Mouse (Mus musculus) cerebellum, adult 11 months (tissue): ENCODE measurements around the gene Catip.
"Not testable (repeated sequence)": the region's sequence is repeated elsewhere in the genome, so short reads cannot be mapped to it uniquely, and the experiment has no call there.

Source experiments
- DNase-seq: peaks from one replicate; pipeline ENCODE4 v3.0.0; 2022

Gene Catip

GRCm38 (mm10) chr1:74385531-74385930 lies 23.6 kb downstream of the Catip start:
- no peak for DNase-seq

DNA sequence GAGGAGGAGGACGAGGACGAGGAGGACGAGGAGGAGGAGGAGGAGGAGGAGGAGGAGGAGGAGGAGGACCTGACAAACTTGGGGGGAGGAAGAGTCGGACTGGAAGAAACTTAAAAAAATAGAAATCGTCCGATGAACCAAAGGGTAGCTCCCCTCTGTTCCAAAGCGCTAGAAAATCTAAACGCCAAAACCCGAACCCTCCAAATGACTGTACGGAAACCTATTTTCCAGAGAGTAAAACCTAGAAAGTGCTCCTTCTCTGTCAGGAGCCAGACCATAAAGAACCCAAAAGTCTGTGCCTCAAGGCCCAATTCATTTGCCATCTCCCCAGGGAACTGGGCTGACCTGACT lies 24.4 kb downstream of the Catip start:
- DNase-seq: no peak

- peak; percentile 91 for DNase-seq
These were observed 24.9 kb downstream of the Catip start for GRCm38 (mm10) chr1:74386714-74387385.

GRCm38 (mm10) chr1:74387386-74387988 lies 25.6 kb downstream of the Catip start:
- no peak for DNase-seq

DNA sequence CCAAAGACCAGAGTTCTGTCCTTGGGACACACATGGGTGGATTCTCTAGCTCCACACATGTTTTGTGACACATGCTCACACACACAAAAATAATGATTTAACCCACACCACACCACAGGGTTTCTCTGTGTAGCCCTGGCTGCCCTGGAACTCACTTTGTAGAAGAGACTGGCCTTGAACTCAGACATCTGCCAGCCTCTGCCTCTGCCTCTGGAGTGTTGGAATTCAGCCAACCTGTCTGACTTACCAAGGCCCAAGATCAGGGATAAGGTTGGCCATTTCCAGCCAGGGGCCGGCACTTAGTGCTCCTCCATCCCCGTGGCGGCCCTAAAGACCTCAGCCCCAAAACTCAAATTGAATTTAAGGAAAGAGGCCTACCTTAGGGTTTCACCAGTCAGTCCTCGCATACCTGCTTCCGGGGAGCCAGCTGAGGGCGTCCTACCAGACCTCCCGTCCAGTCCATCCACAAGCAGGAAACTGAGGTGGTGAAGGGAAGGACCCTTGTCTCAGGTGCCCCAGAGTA lies 26.6 kb downstream of the Catip start:
- DNase-seq: no peak

DNA sequence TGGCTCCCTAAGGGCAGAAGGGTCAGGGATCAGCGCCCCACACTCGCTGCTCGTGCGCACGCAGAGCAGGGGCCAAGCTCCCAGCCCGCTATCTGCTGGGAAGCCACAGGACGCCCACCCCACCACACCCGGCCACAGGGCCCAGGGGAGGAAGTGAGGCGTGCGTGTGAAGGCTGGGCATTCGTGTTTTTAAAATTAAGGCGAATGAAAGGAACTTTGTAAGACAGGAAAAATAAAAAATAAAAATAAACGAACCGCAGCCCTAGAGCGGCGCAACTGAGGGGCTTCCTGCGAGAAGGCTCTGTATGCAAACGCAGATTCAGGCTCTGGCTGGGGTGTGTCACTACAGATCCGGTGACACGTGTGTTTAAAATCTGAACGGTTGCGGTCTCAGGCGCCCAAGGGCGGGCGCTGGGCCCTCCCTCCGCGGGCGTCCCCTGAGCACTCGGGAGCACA lies 28.0 kb downstream of the Catip start:
- no peak for DNase-seq

GRCm38 (mm10) chr1:74390287-74390906 lies 28.5 kb downstream of the Catip start:
- peak; percentile 53 for DNase-seq

DNA sequence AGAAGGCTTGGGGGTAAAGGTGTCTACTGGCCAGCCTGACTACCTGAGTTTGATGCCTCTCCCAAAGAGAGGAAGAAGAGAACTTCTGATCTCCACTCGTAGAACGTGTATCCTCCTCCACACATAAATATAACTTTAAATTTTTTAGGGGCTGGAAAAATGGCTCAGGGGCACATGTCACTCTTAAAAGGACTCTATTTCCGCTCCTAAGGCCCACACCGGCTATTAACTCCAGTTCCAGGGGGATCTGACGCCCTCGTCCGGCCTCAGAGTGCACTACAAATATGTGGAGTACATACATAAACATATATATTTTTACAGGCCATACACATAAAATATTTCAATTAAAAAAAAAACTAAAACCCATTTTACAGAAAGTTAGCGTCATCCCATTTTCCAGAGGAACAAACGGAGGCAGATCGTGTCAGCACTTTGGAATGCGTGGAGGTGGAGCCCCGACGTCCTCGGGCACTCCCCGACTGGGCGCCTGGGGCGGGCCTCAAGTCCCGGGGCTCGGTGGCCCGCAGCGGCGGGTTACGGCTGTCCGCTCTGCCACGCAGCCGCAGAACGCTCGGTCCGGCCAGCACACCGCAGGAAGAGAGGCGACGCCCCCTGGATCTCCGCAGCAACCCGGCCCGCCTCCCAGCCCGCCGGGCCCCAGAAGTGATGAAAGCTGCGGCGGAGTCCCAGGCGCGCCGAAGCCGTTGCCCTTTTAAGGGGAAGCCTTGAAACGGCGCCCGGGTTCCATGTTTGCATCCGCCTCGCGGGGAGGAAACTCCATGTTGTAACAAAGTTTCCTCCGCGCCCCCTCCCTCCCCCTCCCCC lies 29.2 kb downstream of the Catip start, which contains the start of gene Ctdsp1:
Ctdsp1 (plus strand) TSS at position 586 of the 825 bp plus-strand sequence.
- peak; percentile 95 for DNase-seq

DNA sequence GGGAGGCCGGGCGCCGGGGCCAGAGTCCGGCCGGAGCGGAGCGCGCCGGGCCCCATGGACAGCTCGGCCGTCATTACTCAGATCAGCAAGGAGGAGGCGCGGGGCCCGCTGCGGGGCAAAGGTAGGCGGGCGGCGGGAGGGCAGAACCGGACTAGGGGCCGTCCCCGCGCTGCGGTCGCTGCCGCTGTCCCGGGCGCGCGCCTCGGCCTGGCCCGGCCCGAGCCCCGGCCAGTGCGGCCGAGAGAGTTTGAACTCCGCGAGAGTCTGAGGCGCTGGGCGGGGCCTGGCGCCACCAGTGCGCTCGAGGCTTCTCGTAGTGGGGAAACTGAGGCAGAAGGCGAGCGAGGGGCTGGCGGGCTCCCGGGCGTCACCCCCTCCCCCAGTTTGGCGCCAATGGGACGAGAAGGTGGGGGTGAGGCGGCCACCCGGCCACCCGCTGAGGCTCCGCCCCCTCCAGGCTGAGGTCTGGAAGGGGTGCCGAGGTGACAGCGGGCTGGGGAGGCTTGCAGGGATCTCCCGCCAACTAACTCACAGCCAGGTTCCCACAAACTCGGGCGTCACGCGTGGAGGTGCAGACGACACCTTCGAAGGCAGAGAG lies 30.0 kb downstream of the Catip start:
- DNase-seq: peak; percentile 74

DNA sequence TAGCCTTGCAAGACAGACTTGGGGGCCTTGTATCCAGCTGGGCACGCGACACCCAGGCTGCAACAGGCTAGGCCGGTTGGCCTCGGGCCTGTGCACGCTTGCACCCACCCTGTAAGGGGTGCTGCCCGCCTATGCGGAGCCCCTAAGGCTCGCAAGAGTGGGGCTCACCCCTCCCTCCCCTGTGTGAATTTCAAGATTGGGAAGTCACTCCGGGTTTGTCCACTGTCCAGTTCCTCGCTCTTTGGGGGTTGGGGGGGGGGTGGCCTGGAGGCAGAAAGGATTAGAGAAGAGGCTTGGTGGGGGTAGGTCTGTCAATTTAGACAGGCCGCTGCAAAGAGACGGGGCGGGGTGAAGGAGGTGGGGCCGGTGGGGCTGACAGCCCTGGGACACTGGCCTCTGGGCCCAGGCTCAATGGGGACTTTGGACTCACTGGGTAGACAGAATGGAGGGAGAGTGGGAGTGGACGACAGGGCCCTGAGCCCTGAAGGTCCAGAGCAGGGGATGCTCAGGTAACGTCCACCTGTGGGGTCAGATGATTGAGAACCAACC lies 30.6 kb downstream of the Catip start:
- DNase-seq: no peak

DNA sequence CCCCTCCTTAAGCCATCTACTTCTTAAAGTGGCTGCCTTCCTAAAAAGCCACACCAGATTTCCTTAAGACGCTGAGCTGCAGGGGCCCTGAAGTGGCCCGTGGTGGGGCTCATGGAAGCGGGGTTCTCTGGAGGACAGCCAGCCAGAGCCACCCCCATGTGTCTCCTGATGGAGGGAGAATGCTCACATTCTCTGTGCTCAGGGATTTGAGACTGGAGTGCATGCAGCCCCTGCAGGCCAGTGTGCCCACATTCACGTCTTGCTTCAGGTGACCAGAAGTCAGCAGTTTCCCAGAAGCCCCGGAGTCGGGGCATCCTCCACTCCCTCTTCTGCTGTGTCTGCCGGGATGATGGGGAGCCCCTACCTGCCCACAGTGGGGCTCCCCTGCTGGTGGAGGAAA lies 31.1 kb downstream of the Catip start:
- DNase-seq: no peak

DNA sequence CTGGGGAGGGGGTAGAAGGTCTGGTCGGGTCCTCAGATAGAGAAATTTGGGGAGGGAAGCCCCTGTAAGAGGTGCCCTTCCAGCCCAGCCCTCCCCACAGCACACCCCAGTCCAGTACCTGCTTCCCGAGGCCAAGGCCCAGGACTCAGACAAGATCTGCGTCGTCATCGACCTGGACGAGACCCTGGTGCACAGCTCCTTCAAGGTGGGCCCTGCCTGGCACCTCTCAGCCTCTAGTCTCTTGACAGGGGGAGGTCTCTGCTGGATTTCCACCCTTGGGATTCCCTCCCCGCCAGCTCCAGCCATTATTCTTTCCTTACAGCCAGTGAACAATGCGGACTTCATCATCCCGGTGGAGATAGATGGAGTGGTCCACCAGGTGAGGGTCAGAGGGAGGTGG lies 31.8 kb downstream of the Catip start:
- DNase-seq: no peak

- DNase-seq: no peak
These were observed 32.4 kb downstream of the Catip start for GRCm38 (mm10) chr1:74394311-74394710.

GRCm38 (mm10) chr1:74394858-74395257 lies 33.0 kb downstream of the Catip start:
- no peak for DNase-seq

DNA sequence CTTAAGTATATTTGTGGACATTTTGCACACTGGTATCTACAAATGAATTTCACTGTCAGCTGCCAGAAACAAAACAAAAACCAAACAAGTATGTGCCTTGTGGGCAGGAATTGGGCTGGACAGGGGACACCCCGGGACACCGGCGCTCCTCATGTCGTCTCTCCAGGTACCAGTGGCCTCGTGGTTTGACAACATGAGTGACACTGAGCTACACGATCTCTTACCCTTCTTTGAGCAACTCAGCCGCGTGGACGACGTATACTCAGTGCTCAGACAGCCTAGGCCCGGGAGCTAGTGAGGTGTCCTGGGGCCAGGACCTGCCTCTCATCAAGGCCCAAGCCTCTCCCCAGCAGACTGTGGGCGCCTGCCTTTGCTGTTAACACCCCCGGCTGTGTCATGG lies 33.4 kb downstream of the Catip start:
- DNase-seq: no peak

GRCm38 (mm10) chr1:74396456-74397222 lies 34.7 kb downstream of the Catip start:
- DNase-seq: not testable (repeated sequence)

GRCm38 (mm10) chr1:74397268-74397918 lies 35.5 kb downstream of the Catip start:
- peak; percentile 95 for DNase-seq

GRCm38 (mm10) chr1:74397919-74398451 lies 36.1 kb downstream of the Catip start:
- peak; percentile 67 for DNase-seq

DNA sequence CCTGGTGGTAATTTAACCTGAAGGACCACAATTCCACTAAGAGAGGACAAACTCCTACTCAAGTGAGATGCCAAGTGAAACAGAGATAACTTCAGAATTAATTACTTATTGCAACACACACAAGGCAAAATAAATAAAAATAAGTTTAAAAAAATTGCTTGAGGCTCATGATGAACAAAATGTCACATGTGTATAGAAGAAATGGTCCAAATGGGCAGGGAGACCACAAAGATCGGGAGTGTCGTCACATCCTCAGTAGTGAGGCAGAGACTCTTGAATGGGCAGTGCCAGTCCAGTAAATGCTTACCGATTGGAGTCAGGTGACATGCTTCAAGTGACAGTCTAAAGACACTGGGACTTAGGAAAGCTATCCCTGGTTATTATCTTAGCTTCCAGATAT lies 38.6 kb downstream of the Catip start:
- no peak for DNase-seq

DNA sequence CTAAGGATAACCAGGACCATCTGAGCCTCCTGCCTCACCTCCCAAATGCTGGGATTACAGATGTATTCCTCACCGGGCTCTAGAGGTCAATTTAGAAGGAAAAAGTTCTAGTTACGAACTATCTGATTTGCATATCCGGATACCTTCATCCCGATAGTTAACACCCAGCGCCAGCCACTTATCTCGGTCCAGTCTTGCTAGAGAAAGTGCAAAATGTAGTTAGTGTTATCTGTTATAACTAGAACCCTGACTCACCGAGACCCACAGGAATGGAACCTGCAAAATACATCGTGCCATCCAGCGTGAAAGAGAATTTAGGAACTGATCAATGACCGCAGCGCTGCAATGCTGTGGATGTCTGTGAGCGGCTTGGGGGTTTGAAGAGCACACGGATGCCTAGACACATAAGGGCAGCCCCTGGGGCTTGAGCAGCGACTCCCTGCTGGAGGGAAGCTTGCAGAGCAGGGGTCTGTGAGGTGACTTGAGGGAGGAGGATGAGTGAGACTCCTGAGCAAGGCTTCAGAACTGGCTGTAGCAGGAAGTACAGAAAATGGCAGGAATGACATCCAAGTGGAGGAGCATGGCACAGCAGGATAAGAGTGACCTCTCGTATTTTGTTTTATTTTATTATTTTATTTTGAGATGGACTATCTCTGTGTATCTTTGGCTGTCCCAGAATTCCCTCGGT lies 39.3 kb downstream of the Catip start:
- DNase-seq: no peak
